Mouse (Mus musculus) kidney, embryonic 14.5 days (tissue): ENCODE measurements around the gene Kif3b. TPM values are rescaled to one million over a fixed set of nuclear protein-coding genes. Genes with fewer than 3 reads are reported as not detected.
"Not testable (repeated sequence)": the region's sequence is repeated elsewhere in the genome, so short reads cannot be mapped to it uniquely, and the experiment has no call there.

ENCODE experiments used
- ATAC-seq: fragments of 200-750 bp; cut with Nextera tagmentation; 2 replicates; pipeline ENCODE4 v1.8.0; 2017; ENCODE audit warnings: moderate number of reproducible peaks, mild to moderate bottlenecking, moderate TSS enrichment, moderate library complexity; ENCODE audit not compliant: low FRiP score, low TSS enrichment
- H3K27ac ChIP-seq: fragments of 300-500 bp; sonication (generic); 2 replicates; pipeline ENCODE4 v1.5.1; 2014; ENCODE audit warnings: low read depth, mild to moderate bottlenecking, low read length, moderate library complexity, mixed read lengths
- H3K27me3 ChIP-seq: fragments of 300-500 bp; sonication (generic); 2 replicates; pipeline ENCODE4 v1.6.1; 2014; ENCODE audit warnings: mild to moderate bottlenecking, low read length; ENCODE audit not compliant: control insufficient read depth, insufficient read depth
- H3K36me3 ChIP-seq: fragments of 300-500 bp; sonication (generic); 2 replicates; pipeline ENCODE4 v1.6.1; 2014; ENCODE audit warnings: low read length, mixed read lengths; ENCODE audit not compliant: control insufficient read depth, insufficient read depth
- H3K4me1 ChIP-seq: fragments of 300-500 bp; sonication (generic); 2 replicates; pipeline ENCODE4 v1.6.1; 2014; ENCODE audit warnings: low read length, mixed read lengths; ENCODE audit not compliant: control insufficient read depth, insufficient read depth
- H3K4me2 ChIP-seq: fragments of 300-500 bp; sonication (generic); replicated peaks from 2 replicates; pipeline ENCODE4 v1.6.1; 2014; ENCODE audit warnings: low read depth, mild to moderate bottlenecking, low read length
- H3K4me3 ChIP-seq: fragments of 300-500 bp; sonication (generic); 2 replicates; pipeline ENCODE4 v1.5.1; 2014; ENCODE audit warnings: mild to moderate bottlenecking, low read length
- H3K9ac ChIP-seq: fragments of 300-500 bp; sonication (generic); 2 replicates; pipeline ENCODE4 v1.6.1; 2014; ENCODE audit warnings: low read depth, mild to moderate bottlenecking, low read length, moderate library complexity
- H3K9me3 ChIP-seq: fragments of 300-500 bp; sonication (generic); 2 replicates; pipeline ENCODE4 v1.6.1; 2016; ENCODE audit warnings: low read length; ENCODE audit not compliant: control insufficient read depth
- WGBS: fragments of 180-500 bp; shearing (Covaris S2); extraction: QIAGEN DNeasy Blood & Tissue Kit; methylation state at CpG from one replicate; pipeline ENCODE4 v1.1.7; 2014; 5-methylcytosine and 5-hydroxymethylcytosine counted together
- polyA plus RNA-seq: library from polyadenylated mRNA; unstranded; fragments of >200 nt; fragmentation: Nextera tagmentation; extraction: Ambion mirVana; gene quantifications from 2 replicates; pipeline ENCODE4 v1.2.1, GENCODE M21; 2014

The Kif3b gene
- polyA plus RNA-seq, 1 experiment from 2014 or later = 5.6 TPM

GRCm38 (mm10) chr2:153270231-153270915, 20.8 kb upstream of the Kif3b start:
- not testable (repeated sequence) for H3K27me3 ChIP-seq, H3K4me2 ChIP-seq, H3K4me1 ChIP-seq, ATAC-seq, H3K27ac ChIP-seq, H3K4me3 ChIP-seq, H3K9ac ChIP-seq, H3K9me3 ChIP-seq
- H3K36me3 ChIP-seq = peaks cover 17% of the 10 kb centered on the region
- WGBS = 73% methylated on average over 8 of the region's 8 CpGs

GRCm38 (mm10) chr2:153274200-153274918, 16.9 kb upstream of the Kif3b start:
- not testable (repeated sequence) for H3K4me2 ChIP-seq, H3K9me3 ChIP-seq, H3K27ac ChIP-seq, H3K4me3 ChIP-seq, H3K36me3 ChIP-seq, H3K27me3 ChIP-seq, H3K9ac ChIP-seq, ATAC-seq, H3K4me1 ChIP-seq
- WGBS = 84% methylated on average over 6 of the region's 6 CpGs

- WGBS = 81% methylated on average over 6 of the region's 6 CpGs
- Histone ChIP-seq H3K36me3 (no peaks in the 10 kb centered on the region), H3K4me2 (no peak overlapping the region), H3K9me3 (no peaks in the 10 kb centered on the region), H3K4me1 (no peaks in the 10 kb centered on the region), H3K27me3 (no peaks in the 10 kb centered on the region), H3K9ac (no peak overlapping the region), H3K27ac (no peak overlapping the region), H3K4me3 (no peak overlapping the region)
- ATAC-seq = no peak
Measured at GRCm38 (mm10) chr2:153274919-153275247, 16.3 kb upstream of the Kif3b start.

- WGBS = 70% methylated on average over 3 of the region's 3 CpGs
- H3K36me3 ChIP-seq, H3K9ac ChIP-seq, H3K4me1 ChIP-seq, ATAC-seq, H3K4me3 ChIP-seq, H3K27ac ChIP-seq, H3K4me2 ChIP-seq, H3K27me3 ChIP-seq, H3K9me3 ChIP-seq: not testable (repeated sequence)
Measured at GRCm38 (mm10) chr2:153275577-153275976, 15.6 kb upstream of the Kif3b start.

GRCm38 (mm10) chr2:153276440-153276839, 14.8 kb upstream of the Kif3b start:
- no peaks in the 10 kb centered on the region for H3K36me3 ChIP-seq
- no peaks in the 10 kb centered on the region for H3K4me1 ChIP-seq
- no peak overlapping the region for H3K4me3 ChIP-seq
- H3K9ac ChIP-seq = no peak overlapping the region
- ATAC-seq = no peak
- H3K27me3 ChIP-seq = no peaks in the 10 kb centered on the region
- no peak overlapping the region for H3K4me2 ChIP-seq
- no peaks in the 10 kb centered on the region for H3K9me3 ChIP-seq
- no peak overlapping the region for H3K27ac ChIP-seq
- 91% methylated on average over 8 of the region's 8 CpGs for WGBS

- ATAC-seq, H3K27me3 ChIP-seq: not testable (repeated sequence)
- 93% methylated on average over 5 of the region's 5 CpGs for WGBS
Measured at GRCm38 (mm10) chr2:153276846-153277245, 14.4 kb upstream of the Kif3b start.

GRCm38 (mm10) chr2:153278357-153278756, 12.9 kb upstream of the Kif3b start:
- H3K9ac ChIP-seq = no peak overlapping the region
- no peaks in the 10 kb centered on the region for H3K4me1 ChIP-seq
- no peak overlapping the region for H3K4me3 ChIP-seq
- ATAC-seq = no peak
- no peak overlapping the region for H3K27ac ChIP-seq
- H3K36me3 ChIP-seq = no peaks in the 10 kb centered on the region
- no peaks in the 10 kb centered on the region for H3K27me3 ChIP-seq
- H3K4me2 ChIP-seq = no peak overlapping the region
- no peaks in the 10 kb centered on the region for H3K9me3 ChIP-seq
- WGBS = 85% methylated on average over 5 of the region's 5 CpGs

More at GRCm38 (mm10) chr2:153276846-153277245, 14.4 kb upstream of the Kif3b start:
- H3K4me3 ChIP-seq, H3K9ac ChIP-seq, H3K9me3 ChIP-seq, H3K4me1 ChIP-seq, H3K27ac ChIP-seq, H3K4me2 ChIP-seq, H3K36me3 ChIP-seq: not testable (repeated sequence)

- H3K27me3 ChIP-seq = no peaks in the 10 kb centered on the region
Measured at GRCm38 (mm10) chr2:153283919-153284318, 7.3 kb upstream of the Kif3b start.

GRCm38 (mm10) chr2:153286524-153286923, 4.7 kb upstream of the Kif3b start:
- H3K9ac ChIP-seq = no peak overlapping the region
- ATAC-seq = no peak
- H3K4me3 ChIP-seq = no peak overlapping the region
- H3K9me3 ChIP-seq = no peaks in the 10 kb centered on the region
- no peaks in the 10 kb centered on the region for H3K36me3 ChIP-seq
- H3K4me2 ChIP-seq = no peak overlapping the region
- WGBS = 88% methylated on average over 4 of the region's 4 CpGs
- peaks cover 7% of the 10 kb centered on the region; the same call in 1 of the 2 replicates for H3K4me1 ChIP-seq
- no peak overlapping the region for H3K27ac ChIP-seq
- no peaks in the 10 kb centered on the region for H3K27me3 ChIP-seq

More at GRCm38 (mm10) chr2:153283919-153284318, 7.3 kb upstream of the Kif3b start:
- Histone ChIP-seq H3K9me3 (no peaks in the 10 kb centered on the region), H3K27ac (no peak overlapping the region), H3K4me1 (0 out of 2 replicates have a peak, but pooled peaks cover 7% of the 10 kb centered on the region), H3K36me3 (no peaks in the 10 kb centered on the region), H3K4me2 (no peak overlapping the region), H3K9ac (no peak overlapping the region), H3K4me3 (no peak overlapping the region)
- WGBS = 87% methylated on average over 6 of the region's 6 CpGs
- ATAC-seq = no peak
